Mouse (Mus musculus) neural tube, embryonic 10.5 days (tissue): ENCODE measurements around the gene Plaur.
"Not testable (repeated sequence)": the region's sequence is repeated elsewhere in the genome, so short reads cannot be mapped to it uniquely, and the experiment has no call there.

Experiments used
- DNase-seq: peaks from one replicate; pipeline ENCODE4 v3.0.0-alpha.2; 2017; ENCODE audit warnings: low spot score; ENCODE audit errors: extremely low spot score

Plaur gene

GRCm38 (mm10) chr7:24476856-24477255, 14.6 kb downstream of the Plaur start:
- no peak for DNase-seq

DNA sequence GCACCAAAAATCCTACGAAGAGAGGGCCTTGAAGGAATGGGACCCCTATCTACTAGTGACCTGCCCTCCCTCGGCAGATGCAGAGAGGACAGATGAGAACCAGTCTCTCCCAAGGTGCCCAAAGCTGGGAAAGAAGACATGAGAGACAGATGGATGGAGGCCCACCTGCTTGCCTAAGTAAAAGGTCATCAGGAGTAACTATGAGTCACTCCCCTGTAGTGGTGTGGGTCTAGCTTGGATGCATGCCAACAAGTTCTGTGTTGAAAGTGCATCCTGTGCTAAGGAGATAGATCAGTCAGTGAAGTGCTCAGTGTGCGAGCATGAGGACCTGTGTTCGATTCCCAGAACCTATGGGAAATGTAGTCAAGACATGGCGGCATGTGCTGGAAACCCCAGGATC, 16.6 kb downstream of the Plaur start:
- DNase-seq: no peak

GRCm38 (mm10) chr7:24479685-24480084, 17.4 kb downstream of the Plaur start:
- DNase-seq: no peak

- DNase-seq: no peak
These were observed 18.0 kb downstream of the Plaur start for GRCm38 (mm10) chr7:24480121-24480941.

DNA sequence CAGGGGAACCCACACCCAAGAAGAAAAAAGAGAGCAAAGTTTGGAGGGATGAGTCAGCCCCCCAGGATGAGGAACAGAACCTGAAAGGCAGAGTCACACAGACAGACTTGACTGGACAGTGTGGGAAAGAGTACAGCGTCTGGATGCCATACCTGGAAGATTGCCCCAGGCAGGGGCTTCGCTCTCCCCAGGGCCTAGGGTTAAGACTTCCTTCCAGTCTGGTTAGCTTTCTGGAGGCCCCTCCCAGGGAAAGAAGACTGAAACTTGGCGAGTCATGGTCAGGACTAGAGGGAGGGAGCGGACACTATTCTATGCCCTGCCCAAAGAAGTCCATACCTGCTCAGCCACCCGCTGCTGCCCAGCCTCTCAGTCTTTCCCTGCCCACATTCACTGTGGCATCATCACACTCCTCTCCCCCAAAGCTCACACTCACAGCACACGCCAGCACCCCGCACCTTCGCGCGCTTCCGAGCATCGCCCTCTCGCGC, 18.7 kb downstream of the Plaur start:
- DNase-seq: no peak

GRCm38 (mm10) chr7:24481474-24482207, 19.4 kb downstream of the Plaur start, which contains the start of gene Cadm4:
TSS of gene Cadm4 (plus strand) at chr7:24482023.
- DNase-seq: peak; percentile 95

DNA sequence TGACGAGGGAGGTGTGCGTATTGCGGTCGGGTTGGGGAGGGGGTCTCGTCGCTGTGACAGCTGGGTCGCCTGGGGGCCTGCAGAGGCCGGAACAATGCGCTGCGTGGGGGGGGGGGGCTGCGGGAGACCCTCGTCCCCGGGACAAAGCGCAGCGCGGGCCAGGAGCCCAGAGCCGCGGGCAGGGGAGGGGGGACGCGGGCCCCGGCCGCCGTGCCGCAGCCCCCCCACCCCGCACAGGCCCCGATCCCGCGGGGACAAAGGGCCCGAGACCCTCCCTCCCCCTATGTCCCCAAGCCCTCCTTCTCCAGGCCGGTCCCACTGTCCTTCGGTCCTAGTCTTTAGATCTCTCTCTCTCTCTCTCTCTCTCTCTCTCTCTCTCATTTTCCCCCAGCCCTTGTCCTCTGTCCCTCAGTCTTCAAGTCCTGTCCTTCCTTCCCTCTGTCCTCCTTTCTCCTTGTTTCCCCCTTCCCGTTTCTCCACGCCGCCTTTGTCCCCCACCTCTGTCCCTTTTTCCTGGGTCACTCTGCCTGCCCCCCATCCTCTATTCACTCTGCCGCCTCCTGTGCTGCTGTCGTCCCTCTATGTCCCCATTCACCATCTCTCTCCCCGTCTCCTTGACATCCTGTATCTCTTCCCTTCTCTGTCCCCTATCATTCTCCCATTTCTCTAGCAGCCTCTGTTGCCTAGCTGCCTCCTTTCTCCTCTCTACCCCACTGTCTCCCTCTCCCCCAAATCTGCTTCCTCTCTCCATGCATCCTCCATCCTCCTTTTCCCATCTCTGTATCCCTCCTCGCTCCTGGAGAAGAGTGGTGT, 20.1 kb downstream of the Plaur start:
- peak; percentile 37 for DNase-seq

GRCm38 (mm10) chr7:24483291-24483690, 21.0 kb downstream of the Plaur start:
- DNase-seq: not testable (repeated sequence)

- DNase-seq: no peak
These were observed 23.2 kb downstream of the Plaur start for GRCm38 (mm10) chr7:24485481-24485880.

- peak; percentile 22 for DNase-seq
These were observed 24.4 kb downstream of the Plaur start for GRCm38 (mm10) chr7:24486654-24487130.

- no peak for DNase-seq
These were observed 25.1 kb downstream of the Plaur start for GRCm38 (mm10) chr7:24487403-24487802.

GRCm38 (mm10) chr7:24488303-24488702, 26.0 kb downstream of the Plaur start:
- DNase-seq: no peak

GRCm38 (mm10) chr7:24499856-24500577, 37.7 kb downstream of the Plaur start:
- peak; percentile 49 for DNase-seq

DNA sequence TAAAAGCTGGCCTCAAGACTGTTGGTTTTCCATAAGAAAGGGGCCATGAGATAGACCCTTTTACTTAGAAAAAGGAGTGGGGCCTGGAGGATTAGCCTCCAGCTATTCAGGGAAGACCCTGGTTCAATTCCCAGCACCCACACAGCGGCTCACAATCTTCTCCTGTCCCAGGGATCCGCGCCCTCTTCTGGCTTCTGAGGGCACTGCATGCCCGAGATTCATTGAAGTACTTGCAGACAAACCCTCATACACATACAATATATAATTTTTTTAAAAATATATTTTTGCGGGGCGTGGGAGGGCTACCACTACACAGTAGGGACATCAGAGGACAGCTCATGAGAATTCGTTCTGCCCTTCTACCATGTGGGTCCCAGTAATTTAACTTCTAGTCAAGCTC, 38.6 kb downstream of the Plaur start:
- peak; percentile 43 for DNase-seq

DNA sequence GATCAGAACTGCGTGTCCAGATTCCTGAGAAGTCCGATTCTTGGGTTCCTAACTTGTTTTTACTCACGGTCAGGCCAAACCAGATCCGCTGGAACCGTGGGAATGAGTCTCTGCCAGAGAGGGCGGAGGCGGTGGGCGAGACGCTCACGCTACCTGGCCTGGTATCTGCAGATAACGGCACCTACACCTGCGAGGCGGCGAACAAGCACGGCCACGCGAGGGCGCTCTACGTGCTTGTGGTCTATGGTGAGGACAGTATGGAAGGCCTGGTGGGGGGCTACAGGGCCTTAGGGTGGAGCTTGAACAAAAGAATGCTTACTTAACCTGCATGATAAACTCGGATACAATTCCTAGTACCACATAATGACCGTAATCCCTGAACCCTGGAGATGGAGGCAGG, 39.2 kb downstream of the Plaur start:
- no peak for DNase-seq

DNA sequence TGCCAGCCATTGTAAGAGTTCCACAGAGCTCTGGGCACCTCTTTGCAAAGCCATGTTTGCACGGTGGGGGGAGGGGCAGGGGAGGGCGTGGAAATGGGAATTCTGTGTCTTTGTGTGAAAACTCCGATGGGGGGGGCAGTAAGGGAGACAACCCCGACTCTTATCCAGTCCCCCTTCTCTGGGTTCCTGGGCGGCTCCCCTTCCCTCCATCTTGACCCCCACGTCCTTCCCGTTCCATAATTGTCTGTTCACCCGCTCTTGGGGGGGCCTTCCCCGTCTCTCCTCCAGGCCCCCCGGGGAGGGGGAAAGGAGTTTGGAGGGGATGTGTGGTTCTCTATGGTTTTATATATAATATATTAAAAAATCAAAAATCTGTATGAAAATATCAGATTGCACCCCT, 41.7 kb downstream of the Plaur start:
- DNase-seq: no peak

DNA sequence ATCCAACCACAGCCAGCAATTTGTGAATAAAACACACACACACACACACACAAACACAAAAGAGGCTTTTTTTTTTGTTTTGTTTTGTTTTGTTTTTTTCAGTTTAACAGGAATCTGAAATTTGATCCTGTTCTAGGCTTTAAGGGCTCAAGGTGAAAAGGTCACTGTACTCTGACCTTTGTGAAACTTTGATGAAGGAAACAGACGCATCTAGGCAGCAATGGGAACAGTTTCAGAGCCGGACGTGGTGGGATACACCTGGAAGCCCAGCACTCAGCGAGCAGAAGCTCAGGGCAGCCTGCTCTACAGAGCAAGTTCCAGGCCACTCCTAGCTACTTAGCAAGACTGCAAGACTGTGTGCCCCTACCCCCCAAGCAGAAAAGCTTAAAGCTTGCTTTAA, 42.6 kb downstream of the Plaur start:
- DNase-seq: no peak

DNA sequence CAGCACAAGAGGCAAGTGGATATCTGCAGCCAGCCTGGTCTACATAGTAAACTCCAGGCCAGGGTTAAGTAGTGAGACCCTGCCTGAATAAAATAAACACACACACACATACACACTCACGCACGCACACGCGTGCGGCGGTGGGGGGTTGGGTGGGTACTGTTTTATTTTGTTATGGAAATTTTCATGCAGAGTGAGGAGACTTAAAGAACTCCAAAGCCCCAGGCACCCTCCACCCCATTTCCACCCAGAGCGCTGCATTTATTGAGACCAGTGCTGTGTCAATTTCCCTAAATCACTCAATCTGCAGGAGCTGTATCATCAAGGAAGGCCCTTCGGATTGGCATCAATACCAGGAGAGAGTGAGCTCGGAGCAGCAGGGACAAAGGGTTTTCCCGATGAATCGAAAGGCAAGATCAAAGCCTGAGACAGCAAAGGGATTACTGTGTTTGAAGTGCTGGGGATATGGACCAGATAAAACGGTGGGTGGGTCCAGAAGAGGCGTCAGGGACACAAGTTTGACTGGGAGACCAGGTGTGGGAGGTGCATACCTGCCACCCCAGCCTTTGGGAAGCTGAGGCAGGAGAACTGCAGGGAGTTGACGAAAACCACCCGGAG, 43.3 kb downstream of the Plaur start:
- no peak for DNase-seq

- DNase-seq: no peak
These were observed 43.8 kb downstream of the Plaur start for GRCm38 (mm10) chr7:24506065-24506459.

- DNase-seq: no peak
These were observed 44.2 kb downstream of the Plaur start for GRCm38 (mm10) chr7:24506476-24506837.
